Comparison of ENCODE assay signal across 8 mouse cellular contexts in genomic region chr2:137113288-137114061, GRCm38 (mm10). TPM values are rescaled to one million over a fixed set of nuclear protein-coding genes. Genes with fewer than 3 reads are reported as not detected.
DNase-seq lines count a peak whose midpoint lies in the region; ATAC-seq and TF ChIP-seq lines count a peak whose summit lies in the region.

No protein-coding gene starts in this region.

- WGBS in lung, embryonic 14.5 days = 7% methylated on average over 12 of the region's 12 CpGs
- under 1% methylated on average over 12 of the region's 12 CpGs for WGBS in forebrain, embryonic 14.5 days
- WGBS in limb, embryonic 13.5 days = 9% methylated on average over 11 of the region's 12 CpGs

- TF ChIP-seq CTCF in lung, embryonic 14.5 days (IDR thresholded peaks at IDR 0.05; ENCODE audit: low read depth) = no peak

- H3K9me3 ChIP-seq in lung, embryonic 14.5 days (ENCODE audit: low read depth, low read length) = no peaks in the 10 kb centered on the region
- no peaks in the 10 kb centered on the region for H3K9me3 ChIP-seq in forebrain, embryonic 14.5 days (replicated peaks; ENCODE audit: control insufficient read depth, low read length)
- H3K9me3 ChIP-seq in limb, embryonic 13.5 days = no peaks in the 10 kb centered on the region

- H3K4me1 ChIP-seq in lung, embryonic 14.5 days (ENCODE audit: insufficient read depth) = peaks cover 15% of the 10 kb centered on the region; the same call in 1 of the 2 replicates
- peaks cover 34% of the 10 kb centered on the region for H3K4me1 ChIP-seq in forebrain, embryonic 14.5 days (ENCODE audit: control insufficient read depth, insufficient read depth, low read length)
- peaks cover 63% of the 10 kb centered on the region for H3K4me1 ChIP-seq in limb, embryonic 13.5 days

- H3K27me3 ChIP-seq in lung, embryonic 14.5 days (ENCODE audit: insufficient read depth, low read length) = no peaks in the 10 kb centered on the region
- 0 out of 2 replicates have a peak, but pooled peaks cover 9% of the 10 kb centered on the region for H3K27me3 ChIP-seq in forebrain, embryonic 14.5 days (replicated peaks; ENCODE audit: control insufficient read depth, insufficient read depth, low read length)
- H3K27me3 ChIP-seq in limb, embryonic 13.5 days = no peaks in the 10 kb centered on the region

- no peak for ATAC-seq in lung, embryonic 14.5 days (ENCODE audit: insufficient read depth)
- no peak for ATAC-seq in forebrain, embryonic 14.5 days
- no peak for ATAC-seq in limb, embryonic 13.5 days (ENCODE audit: low FRiP score, low read depth)

- peak overlapping the region; percentile 99 for H3K27ac ChIP-seq in lung, embryonic 14.5 days (ENCODE audit: low read depth)
- H3K27ac ChIP-seq in forebrain, embryonic 14.5 days (ENCODE audit: low read depth, low read length) = no peak overlapping the region
- H3K27ac ChIP-seq in limb, embryonic 13.5 days = peak overlapping the region; percentile 72

- peak overlapping the region; percentile 89 for H3K4me2 ChIP-seq in lung, embryonic 14.5 days
- peak overlapping the region; percentile 98 for H3K4me2 ChIP-seq in forebrain, embryonic 14.5 days (ENCODE audit: low read length)
- peak overlapping the region; percentile 93 for H3K4me2 ChIP-seq in limb, embryonic 13.5 days (replicated peaks)

- H3K9ac ChIP-seq in lung, embryonic 14.5 days = peak overlapping the region; percentile 80
- peak overlapping the region; percentile 75 for H3K9ac ChIP-seq in forebrain, embryonic 14.5 days (ENCODE audit: low read length)
- H3K9ac ChIP-seq in limb, embryonic 13.5 days = peak overlapping the region; percentile 84

- DNase-seq in lung, embryonic 14.5 days = peak; percentile 58
- DNase-seq in lung, postnatal 25 days (ENCODE audit: low spot score) = no peak
- peak; percentile 36 for DNase-seq in forebrain, embryonic 14.5 days (ENCODE audit: low spot score)
- DNase-seq in ovary, postnatal 14 days (ENCODE audit: low spot score) = peak; percentile 22
- DNase-seq in thymus, postnatal 4 days = no peak
- no peak for DNase-seq in adrenal gland, postnatal 36 days
- no peak for DNase-seq in adrenal gland, postnatal 4 days (ENCODE audit: low spot score in 2 of 2)

- no peaks in the 10 kb centered on the region for H3K36me3 ChIP-seq in lung, embryonic 14.5 days (ENCODE audit: insufficient read depth)
- no peaks in the 10 kb centered on the region for H3K36me3 ChIP-seq in forebrain, embryonic 14.5 days (ENCODE audit: control insufficient read depth, insufficient read depth, low read length)
- H3K36me3 ChIP-seq in limb, embryonic 13.5 days = no peaks in the 10 kb centered on the region

- H3K4me3 ChIP-seq in lung, embryonic 14.5 days (ENCODE audit: low read depth, low read length) = peak overlapping the region; percentile 72
- peak overlapping the region; percentile 58 for H3K4me3 ChIP-seq in forebrain, embryonic 14.5 days (ENCODE audit: low read depth, low read length)
- peak overlapping the region; percentile 72 for H3K4me3 ChIP-seq in limb, embryonic 13.5 days

RNA-seq across cellular contexts. Expression of gene Jag1, which starts 3.0 kb away (rescaled TPM):
- polyA plus RNA-seq in lung, embryonic 14.5 days (2014; fragmentation: Nextera tagmentation; extraction: Ambion mirVana) = 13.6 and 15.3 TPM in 2 replicates
- 6.5 and 8.8 TPM in 2 replicates for polyA plus RNA-seq in forebrain, embryonic 14.5 days (2014; fragmentation: Nextera tagmentation; extraction: Ambion mirVana)
- 18.8 and 19.2 TPM in 2 replicates for polyA plus RNA-seq in limb, embryonic 13.5 days (2015; fragmentation: Nextera tagmentation; extraction: Ambion mirVana)
- 10 to 100 TPM; 13.5 to 13.6 TPM for total RNA-seq in adrenal gland, postnatal 36 days (2021)
- total RNA-seq in adrenal gland, postnatal 4 days (2021) = 10 to 100 TPM; 17.0 to 29.9 TPM

Comparison
In these comparisons a context has a peak if more than half of its experiments do, and no peak if none do; other contexts are left out.
1. DNase-seq: peak in lung, embryonic 14.5 days (single experiment), forebrain, embryonic 14.5 days (single experiment) and ovary, postnatal 14 days (single experiment); none in lung, postnatal 25 days (single experiment), thymus, postnatal 4 days (single experiment), adrenal gland, postnatal 36 days (0 of 2) and adrenal gland, postnatal 4 days (0 of 2).
2. Peak in every context shown above with its lines, with median percentiles within 50 percentile points of each other: H3K4me2 ChIP-seq, H3K4me3 ChIP-seq and H3K9ac ChIP-seq.